Mouse (Mus musculus) B cell, adult 2 months (primary cell): ENCODE data around the gene Slc4a4.
"Not testable (repeated sequence)": the region's sequence is repeated elsewhere in the genome, so short reads cannot be mapped to it uniquely, and the experiment has no call there.

Source experiments
- DNase-seq, 2 experiments: peaks; one replicate each; pipeline ENCODE4 v3.0.0; 2022

The Slc4a4 gene

DNA sequence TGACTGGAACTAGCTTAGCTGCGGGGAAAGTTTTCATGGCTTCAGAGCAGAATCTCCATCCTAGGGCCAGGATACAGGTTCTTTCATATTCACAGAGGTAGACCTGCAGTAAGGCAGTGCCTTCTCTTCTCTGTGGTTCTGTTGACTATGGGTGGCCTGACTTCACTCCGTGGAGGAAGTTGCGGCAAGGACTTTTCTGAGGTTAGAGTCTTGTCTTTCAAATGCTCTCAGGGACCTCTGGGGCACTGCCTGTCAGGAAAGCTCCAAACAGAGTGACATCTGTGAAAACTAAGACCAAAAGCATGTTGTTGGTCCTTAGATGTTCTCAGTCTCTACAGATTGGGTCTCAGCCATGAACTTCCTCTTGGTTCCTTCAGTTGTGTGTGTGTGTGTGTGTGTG, 203.5 kb downstream of the Slc4a4 start:
- no peak for DNase-seq

DNA sequence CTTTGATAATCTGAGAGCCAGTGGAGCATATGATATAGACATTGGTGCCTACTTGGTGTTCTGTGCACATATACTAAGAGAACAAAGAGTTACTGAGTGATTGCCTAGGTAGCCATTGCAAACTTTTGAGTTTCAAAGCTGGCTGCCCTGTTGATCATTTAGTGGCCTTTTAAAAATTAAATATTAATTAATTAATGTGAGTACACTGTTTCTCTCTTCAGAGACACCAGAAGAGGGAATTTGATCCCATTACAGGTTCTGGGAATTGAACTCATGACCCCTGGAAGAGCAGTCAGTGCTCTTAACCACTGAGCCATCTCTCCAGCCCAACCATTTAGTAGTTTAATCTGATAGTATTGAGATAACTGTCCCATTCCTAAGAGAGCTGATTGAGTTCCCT, 209.8 kb downstream of the Slc4a4 start:
- DNase-seq: no peak

DNA sequence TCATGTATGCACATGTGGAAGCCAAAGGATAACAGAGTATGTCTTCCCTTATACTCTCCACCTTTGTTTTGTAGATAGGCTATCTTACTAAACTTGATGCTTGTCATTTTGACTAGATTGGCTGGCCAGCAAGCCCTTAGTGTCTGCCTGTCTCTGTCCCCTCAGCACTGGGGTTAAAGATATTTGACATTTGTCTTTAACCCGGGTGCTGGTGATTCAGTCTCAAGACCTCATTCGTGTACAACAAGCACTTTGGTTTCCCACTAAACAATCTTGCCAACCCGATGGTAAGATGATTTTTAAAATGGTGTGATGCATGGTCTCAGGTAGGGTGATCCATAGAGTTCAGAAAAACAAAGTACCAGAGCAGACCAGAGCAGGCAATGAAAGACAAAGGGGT, 210.7 kb downstream of the Slc4a4 start:
- DNase-seq: no peak

DNA sequence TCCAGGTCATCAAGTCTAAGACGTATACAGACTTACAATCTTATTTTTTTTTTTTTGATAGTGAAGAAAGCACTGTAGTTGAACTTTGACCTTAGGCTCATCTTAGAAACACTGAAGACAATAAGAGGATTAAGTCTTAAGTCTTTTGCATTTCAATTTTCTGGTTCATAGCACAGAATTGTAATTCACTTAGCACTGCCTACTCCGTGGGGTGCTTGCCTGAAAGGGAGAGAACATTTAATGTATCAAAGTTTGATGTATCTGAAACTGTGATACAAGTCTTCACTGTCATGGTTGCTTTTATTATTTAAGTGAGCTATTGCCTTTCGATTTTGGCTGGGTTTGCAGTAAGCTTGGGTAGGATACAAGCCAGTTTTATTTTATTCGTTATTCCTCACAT, 211.5 kb downstream of the Slc4a4 start:
- DNase-seq: no peak

DNA sequence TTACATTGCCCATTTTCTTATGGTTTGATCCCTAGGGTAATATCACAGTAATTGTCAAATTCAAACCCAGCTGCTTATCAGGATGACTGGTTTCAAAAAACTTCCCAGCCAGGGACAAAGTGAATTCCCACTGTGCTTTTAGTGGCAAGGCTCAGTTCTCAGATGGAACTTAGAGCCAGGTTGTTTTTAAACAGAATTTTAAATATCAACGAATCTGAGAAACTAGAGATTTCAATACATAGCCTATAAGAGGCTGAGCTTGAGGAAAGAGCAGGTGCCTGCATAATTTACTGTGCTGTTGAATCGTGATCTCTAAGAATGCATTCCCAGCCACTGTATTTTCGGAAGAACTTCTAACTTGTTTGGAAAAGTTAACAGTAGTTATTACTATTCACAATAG, 213.3 kb downstream of the Slc4a4 start:
- DNase-seq: no peak

DNA sequence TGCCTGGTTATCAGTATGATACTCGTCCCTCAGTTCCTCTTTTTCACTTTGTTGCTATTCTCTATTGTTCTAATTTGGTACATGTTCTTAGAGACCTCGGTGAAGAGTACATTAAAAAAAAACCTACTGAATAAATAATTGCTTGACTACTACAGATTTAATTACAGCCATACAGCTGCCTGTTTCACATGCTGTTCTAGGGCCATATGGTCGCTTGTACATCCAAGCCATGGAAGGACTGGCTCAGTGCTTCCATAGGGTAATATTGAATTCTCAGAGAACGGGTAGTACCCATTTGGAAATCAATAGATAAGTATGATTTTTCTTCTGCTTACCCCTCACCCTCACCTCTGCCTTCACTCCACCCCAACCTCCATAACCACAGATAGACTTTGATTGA, 215.9 kb downstream of the Slc4a4 start:
- no peak for DNase-seq

DNA sequence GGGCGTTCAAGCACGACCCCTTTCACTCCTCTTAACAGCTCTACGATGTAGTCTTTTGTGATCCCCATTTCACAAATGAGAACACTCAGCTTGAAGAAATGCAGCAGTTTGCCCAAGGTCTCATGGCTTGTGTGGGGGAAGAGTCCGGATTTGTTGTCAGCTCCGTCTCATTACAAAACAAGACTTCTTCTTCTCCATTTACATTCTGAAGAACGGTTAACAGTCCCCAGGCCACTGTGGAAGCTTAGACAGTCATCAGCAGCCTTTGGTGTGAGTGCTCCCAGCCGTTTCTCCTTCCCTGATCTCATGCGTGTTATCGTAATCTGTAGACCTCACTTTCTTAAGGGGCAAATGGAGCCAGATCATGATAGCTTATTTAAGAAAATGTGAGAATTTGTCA, 218.7 kb downstream of the Slc4a4 start:
- no peak for DNase-seq

DNA sequence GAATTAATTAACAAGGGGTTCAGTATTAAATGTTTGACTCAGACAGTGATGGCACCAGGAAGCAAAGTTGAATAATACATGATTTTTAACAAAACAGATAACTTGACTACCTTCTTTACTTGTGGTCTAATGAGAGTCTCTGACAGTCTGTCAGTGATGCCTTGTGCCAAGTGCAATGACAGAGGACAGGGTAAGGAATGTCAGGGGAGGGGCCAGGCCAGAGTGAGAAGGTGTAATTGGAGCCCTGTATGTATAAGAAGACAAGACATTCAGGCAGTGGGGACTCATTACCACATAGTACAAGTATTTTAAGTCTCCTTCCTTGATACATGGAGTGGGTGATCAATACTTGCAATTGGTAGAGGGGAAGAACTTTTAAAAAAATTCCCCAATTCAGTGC, 219.6 kb downstream of the Slc4a4 start:
- DNase-seq: no peak

DNA sequence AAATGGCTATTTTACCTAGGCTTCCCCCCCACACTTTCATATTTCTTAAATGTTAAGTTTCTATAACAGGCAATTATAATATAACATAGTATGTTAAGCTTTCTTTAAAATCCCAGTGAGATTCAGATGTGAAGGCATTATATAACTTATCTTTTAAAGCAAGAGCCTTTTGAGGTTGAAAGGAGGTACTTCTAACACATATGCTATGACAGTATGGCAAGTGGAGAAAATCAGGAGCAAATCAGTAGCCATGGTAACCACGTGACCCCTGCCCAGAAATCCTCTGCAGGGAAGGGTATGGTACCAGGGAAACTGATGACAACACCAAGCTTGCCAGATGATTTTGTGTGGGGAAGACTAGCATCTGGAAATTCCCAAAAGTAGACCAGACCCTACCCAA, 222.2 kb downstream of the Slc4a4 start:
- DNase-seq: no peak

DNA sequence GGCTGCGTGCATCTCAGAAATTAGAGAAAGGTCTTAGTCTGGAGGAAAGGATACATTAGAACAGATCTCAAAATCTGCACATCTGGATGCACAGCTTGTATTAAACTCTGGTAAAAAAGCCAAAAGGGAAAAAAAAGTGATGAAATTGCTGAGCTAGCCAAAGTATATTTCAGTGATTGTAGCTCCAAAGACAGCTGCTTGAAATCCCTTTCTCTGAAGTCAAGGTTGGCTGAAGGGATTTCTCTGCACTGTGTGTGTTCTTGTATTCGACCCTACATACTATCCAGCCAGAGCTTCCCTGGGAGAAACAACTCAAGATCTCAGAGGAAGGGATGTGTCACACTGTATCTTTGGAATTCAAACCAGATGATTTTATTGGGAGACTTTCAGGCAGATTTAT, 223.2 kb downstream of the Slc4a4 start:
- DNase-seq: no peak

DNA sequence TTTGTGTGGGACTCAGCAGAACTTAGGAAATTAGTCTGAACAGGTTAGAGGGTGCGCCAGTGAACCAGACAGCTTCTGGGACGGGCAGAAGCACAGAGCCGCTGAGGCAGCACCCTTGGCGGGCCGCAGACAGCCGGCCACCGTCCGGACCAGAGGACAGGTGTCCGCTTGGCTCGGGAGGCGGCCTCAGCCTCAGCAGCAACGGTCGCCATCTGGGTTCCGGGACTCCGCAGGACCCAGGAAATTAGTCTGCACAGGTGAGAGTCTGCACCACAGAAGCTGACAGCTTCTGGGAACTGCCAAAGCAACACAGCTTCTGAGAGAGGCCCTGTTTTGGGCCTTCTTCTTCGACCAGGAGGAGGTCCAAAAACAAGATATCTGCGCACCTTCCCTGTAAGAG, 225.4 kb downstream of the Slc4a4 start:
- not testable (repeated sequence) for DNase-seq

DNA sequence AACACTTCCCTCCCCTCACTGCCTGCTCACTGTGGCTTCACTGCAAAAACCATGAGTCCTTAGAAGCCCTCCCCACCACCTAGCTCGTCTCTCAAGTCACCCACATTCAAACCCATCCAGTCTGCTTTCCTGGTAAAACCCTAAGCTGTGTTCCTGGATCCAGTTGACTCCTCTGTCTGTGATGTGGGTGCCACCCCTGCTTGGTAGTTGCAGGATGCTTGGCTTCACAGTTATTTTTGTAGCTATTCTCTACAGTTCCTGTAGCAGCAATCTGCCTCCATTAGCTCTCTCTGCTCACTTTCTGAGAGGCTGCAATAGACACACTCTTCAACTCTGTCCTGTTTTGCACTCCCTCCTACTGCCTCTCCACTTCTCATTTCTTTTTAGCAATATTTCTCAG, 234.3 kb downstream of the Slc4a4 start:
- DNase-seq: no peak

DNA sequence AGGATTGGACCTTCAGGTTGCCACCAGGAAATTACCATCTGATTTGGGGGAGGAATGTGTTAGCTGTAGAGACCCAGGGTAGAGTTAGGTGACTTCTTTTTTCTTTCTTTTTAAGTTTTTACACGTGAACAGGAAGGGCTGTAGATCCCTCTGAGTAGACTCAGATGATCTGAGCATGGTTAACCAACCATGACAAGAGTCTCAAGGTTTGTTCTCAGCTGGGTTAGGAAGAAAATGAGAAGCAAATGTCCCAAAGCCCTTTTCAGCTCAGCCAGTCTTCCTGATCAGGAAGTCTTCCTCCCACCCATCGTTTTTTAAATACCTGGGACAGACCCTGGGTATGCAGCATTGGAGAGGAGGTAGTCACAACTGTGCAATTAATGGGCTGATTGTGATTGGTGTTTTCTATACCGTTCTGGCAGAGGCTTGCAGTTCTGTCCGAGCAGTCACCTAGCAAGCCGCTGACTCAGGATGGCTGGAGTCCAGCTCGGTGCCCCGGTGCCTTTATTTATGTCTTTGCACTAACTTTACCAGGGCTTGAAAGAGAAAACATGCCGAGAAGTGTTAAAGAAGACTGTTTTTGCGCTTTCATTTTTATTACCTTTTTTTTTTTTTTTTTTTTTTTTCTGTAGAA, 236.8 kb downstream of the Slc4a4 start:
- DNase-seq: no peak

DNA sequence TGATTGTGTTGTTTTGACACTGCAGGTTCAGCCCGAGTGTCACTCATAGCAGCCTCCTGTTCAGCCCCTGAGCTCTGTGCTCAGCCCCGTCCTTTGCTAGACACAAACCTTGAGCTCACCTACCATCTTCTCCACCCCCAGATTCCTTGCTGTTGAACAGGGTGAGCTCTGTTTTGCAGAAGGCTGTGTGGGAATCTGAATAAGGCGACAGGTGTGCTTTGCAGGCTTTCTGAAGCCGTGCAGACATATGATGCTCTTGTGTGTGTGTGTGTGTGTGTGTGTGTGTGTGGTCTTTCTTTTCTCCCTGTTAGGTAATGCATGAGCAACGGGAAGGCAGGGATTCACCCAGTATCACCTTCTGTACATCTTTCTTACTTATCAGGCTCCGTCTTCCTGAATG, 241.6 kb downstream of the Slc4a4 start:
- no peak for DNase-seq

DNA sequence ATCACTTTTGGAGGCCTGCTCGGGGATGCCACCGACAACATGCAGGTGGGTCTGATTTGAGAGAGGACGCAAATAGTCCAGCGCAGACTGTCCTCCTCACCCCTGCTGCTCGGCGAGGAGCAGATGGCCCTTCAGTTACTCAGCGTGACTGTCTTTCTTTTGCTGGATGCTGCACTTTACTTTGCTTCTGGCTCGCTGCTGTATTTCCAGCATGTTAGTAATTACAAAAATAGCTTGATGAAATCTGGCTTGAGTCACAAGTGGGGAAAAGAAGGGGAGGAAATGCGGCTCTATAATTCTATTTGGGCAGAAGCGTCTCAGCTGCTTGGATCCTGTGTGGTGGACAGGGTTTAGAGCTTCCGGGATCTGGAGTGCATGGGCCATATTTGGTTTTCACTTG, 249.2 kb downstream of the Slc4a4 start:
- DNase-seq: no peak

DNA sequence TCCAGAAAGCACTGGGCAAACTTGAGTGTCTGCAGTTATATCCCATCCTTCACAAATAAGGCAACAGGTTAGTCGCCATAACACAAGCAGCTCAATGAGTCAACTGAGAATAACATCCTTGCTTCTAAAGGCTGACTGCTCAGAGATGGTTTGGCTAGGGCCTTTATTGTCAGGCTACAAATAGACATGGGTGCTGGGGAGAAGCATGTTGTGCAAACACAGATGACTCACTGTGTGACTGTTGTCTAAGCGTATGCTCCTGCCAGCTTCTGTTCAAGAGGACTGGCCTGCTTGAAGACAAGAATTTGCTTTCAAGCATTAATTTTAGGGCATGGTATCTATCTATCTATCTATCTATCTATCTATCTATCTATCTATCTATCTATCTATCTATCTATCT, 253.5 kb downstream of the Slc4a4 start:
- no peak for DNase-seq

DNA sequence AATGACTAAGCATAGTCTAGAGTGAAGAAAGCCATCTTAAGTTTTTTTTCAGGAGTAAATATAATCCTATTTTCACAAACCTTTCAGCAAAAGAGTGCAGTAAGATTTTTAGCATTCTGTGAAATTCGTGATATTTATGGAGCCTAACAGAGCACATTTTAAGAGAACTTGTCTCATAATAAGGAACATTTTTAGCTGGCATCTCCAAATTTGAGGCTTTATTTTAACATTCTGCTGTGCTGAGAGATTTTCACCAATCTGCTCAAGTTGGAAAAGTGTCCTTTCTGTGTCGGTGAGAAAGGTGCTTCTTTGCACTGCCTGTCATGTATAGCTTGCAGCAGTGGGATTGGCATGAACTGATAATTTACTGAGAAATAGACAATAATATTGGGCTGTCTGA, 255.1 kb downstream of the Slc4a4 start:
- no peak for DNase-seq

DNA sequence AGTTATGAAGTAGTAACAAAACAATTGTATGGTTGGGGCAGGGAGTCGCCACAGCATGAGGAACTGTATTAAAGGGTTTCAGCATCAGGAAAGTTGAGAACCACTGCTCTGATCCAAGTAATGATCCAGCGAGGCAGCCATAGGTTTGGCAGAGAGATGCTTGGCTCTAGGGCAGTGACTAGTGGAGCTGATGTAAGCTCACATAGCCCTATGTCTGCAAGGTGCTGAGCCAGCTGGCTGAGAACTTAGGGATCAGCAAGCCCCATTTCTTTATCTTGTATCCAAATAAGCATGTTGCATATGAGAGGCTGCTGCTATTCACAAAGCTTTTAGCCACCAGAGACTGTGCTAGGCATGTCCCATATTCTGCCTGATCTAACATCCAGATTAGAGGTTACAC, 259.7 kb downstream of the Slc4a4 start:
- DNase-seq: no peak

DNA sequence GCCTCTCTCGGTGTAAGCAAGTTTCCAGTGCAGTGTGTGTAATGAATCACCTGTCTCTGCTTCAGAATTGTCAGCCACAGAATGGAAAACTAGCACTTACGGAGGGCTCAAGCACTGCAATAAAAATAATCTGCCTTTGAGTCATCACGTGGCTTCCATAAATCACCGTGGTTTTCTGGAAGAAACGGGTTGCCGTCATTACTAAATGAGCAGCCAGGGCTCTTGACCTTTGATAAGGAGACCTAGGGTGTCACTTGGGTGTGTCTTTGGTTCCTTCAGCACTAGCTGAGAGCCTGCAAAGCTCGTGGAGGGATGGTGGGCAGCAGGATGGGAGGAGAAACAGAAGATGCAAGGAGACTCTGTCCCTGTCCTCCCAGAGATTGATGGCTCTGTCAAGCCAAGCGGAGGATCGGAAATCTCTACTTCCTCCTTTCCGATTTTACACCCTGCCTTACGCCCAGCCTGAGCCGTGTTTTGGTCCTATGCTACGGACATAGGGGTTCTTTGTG, 260.7 kb downstream of the Slc4a4 start:
- no peak for DNase-seq

DNA sequence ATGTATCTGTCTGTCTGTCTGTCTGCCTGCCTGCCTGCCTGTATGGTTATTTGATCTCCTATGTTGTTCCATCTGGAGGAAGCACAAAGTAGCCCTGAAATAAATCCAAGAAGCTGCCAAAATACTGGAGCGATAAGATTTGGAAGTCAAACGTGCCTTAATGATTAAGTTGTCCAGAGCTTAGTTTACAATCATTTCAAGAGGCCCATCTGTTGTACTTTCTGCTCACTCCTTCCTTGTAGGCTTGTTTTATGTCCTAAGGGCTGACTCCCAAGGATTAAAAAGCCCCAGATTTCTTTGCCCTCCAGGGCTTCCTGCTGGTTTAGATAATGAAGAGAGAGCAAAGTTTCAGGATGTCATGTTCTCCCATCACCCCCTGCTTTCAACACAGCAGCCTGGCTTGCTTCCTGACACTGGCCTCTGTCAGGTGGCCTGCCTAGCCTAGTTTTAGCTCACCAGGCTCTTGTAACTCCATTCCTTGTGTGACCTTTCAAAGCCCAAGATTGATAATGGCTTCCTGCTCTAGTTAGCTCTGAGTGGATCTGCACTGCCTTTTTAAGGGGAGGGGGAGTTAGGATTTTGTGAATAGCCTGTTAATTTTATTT, 262.9 kb downstream of the Slc4a4 start:
- no peak for DNase-seq

DNA sequence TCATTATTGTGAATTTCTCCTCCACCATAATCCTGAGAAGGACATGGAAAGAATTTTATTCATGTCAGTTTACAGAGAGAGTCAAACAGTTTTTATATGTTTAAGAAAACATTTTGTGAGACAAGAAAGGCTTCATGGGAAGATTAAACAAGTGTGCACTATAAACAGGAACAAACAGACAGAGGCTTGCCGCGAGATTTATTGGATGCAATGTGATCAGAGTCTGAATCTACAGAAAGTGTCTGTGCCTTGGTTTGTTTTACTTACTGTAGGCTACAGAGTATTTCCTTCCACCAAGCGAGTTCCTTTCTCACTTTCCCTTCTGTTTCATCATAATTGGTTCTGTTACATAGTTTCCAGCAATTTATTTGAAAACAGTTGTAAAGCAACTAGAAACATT, 264.5 kb downstream of the Slc4a4 start:
- DNase-seq: no peak

DNA sequence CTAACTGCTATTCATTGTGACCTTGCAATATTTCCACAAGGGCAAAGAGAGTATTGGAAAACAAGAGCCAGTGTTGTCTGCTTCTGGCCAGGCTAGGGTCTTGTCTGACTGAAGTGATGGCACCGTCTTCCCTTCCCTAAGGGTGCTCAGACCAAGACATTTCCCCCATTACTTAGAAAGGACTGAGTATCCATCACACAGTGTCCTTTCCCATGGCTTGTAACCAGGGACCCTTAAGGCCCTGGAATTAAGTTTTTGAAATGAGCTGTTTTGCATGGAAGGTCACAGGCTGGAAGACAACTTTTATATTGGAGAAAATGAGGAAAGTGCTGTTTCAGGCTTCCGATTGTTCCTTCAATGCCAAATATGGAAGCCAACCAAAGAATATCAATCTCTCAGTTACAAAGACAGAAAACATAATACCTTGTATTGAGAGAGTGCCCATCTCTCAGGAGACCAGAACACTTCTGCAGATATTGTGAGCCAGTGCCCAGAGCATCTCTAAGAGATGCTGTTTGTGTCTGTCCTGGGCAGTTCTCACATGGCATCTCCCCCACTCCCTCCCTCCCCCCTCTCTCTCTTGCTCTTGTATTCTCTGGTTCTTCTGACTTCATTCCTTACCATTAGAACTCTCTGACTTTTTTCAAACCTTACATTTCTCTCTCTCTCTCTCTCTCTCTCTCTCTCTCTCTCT, 284.6 kb downstream of the Slc4a4 start:
- no peak for DNase-seq

DNA sequence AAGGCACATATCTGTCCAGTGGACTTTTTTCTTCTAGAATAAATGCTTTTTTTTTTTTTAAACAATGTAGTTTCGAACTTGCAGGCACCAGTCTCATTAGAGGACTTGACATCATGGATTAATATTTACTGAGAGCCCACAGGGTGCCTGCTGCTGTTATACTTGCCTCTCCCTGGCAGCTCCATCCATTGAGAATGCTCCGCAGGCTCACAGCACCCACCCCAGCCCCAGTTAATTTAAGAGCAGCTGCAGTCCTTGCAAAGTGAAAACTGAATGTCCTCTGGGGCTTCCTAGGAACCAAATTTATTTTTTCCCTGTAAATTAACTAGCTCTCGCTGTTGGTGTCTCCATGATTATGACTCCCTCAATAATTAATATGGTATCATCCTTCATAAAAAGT, 303.4 kb downstream of the Slc4a4 start:
- no peak for DNase-seq

DNA sequence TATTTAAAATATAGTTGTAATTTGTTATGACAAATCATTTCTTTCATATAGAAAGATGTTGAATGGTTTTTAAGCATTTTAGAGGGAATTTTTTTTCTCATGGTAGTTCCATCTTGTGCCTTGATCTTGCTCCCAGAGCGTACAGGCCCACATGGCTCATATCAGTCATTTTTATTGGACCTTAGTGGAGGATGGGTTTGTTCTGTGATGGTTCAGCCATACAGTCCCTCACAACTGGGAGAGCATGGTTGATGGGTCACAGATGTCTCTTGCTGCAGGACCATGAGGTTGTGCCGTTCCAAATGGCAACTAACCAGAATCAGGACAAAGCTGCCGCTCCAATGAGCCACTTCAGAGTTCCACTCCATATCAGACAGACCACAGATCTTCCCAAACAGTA, 308.0 kb downstream of the Slc4a4 start:
- no peak for DNase-seq

DNA sequence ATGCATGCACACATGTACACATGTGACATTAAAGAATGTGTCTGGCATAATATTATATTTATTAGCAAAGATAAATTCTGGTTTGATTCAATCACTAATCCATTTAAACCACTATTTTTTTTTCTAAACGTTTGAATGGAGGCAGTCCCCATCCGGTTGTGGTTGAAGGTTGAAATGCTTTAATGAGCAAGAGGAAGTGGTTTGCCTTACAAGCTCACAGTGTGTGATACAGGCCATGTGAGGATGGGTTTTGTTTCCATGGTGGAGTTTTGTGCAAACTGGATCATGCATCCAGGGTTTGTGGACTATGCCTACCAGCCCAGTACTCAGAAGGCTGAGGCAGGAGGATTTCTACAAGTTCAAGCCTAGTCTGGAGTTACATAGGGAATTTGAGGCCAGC, 311.9 kb downstream of the Slc4a4 start:
- DNase-seq: peak; percentile 3 to 22
